Mouse (Mus musculus) stomach, postnatal 0 days (tissue): ENCODE data around the gene Fgfr2.

ENCODE experiments used
- CTCF ChIP-seq: IDR thresholded peaks from 2 replicates; pipeline ENCODE4 v1.5.1; 2016; ENCODE audit warnings: antibody characterized with exemption, low read depth, mild to moderate bottlenecking, moderate library complexity
- EP300 ChIP-seq: optimal IDR thresholded peaks from 2 replicates; pipeline ENCODE3; 2016; ENCODE audit warnings: antibody characterized with exemption

- TF ChIP-seq CTCF (no peak), EP300 (no peak)
Measured at GRCm38 (mm10) chr7:131545701-131546385, 1577.3 kb downstream of the Fgfr2 start.
